Mouse (Mus musculus) forebrain, embryonic 16.5 days (tissue): ENCODE data around the gene Shroom3. TPM values are rescaled to one million over a fixed set of nuclear protein-coding genes. Genes with fewer than 3 reads are reported as not detected.

Experiments
- ATAC-seq: fragments of 200-750 bp; cut with Nextera tagmentation; 2 replicates; pipeline ENCODE4 v1.8.0; 2017; ENCODE audit warnings: mild to moderate bottlenecking, moderate library complexity
- H3K27ac ChIP-seq: fragments of 300-500 bp; sonication (generic); 2 replicates; pipeline ENCODE4 v1.5.1; 2014; ENCODE audit warnings: low read length, control low read depth
- H3K27me3 ChIP-seq: fragments of 300-500 bp; sonication (generic); replicated peaks from 2 replicates; pipeline ENCODE4 v1.6.1; 2014; ENCODE audit warnings: low read length; ENCODE audit not compliant: control insufficient read depth, insufficient read depth
- H3K36me3 ChIP-seq: fragments of 300-500 bp; sonication (generic); 2 replicates; pipeline ENCODE4 v1.6.1; 2014; ENCODE audit not compliant: control insufficient read depth, insufficient read depth
- H3K4me1 ChIP-seq: fragments of 300-500 bp; sonication (generic); replicated peaks from 2 replicates; pipeline ENCODE4 v1.6.1; 2014; ENCODE audit warnings: low read length; ENCODE audit not compliant: control insufficient read depth, insufficient read depth
- H3K4me2 ChIP-seq: fragments of 300-500 bp; sonication (generic); 2 replicates; pipeline ENCODE4 v1.6.1; 2014; ENCODE audit warnings: mild to moderate bottlenecking, low read length, control low read depth
- H3K4me3 ChIP-seq: fragments of 300-500 bp; sonication (generic); replicated peaks from 2 replicates; pipeline ENCODE4 v1.5.1; 2014; ENCODE audit warnings: mild to moderate bottlenecking, low read length, control low read depth
- H3K9ac ChIP-seq: fragments of 300-500 bp; sonication (generic); replicated peaks from 2 replicates; pipeline ENCODE4 v1.6.1; 2014; ENCODE audit warnings: low read depth, low read length, control low read depth
- H3K9me3 ChIP-seq: fragments of 300-500 bp; sonication (generic); 2 replicates; pipeline ENCODE4 v1.6.1; 2016; ENCODE audit warnings: low read length; ENCODE audit not compliant: control insufficient read depth
- WGBS: fragments of 180-500 bp; shearing (Covaris S2); extraction: QIAGEN DNeasy Blood & Tissue Kit; methylation state at CpG from one replicate; pipeline ENCODE4 v1.1.7; 2014; 5-methylcytosine and 5-hydroxymethylcytosine counted together
- polyA plus RNA-seq: library from polyadenylated mRNA; unstranded; fragments of >200 nt; fragmentation: Nextera tagmentation; extraction: Ambion mirVana; gene quantifications from 2 replicates; pipeline ENCODE4 v1.2.1, GENCODE M21; 2015

Shroom3 gene
- polyA plus RNA-seq, 1 experiment from 2014 or later, result 1.4 TPM

DNA sequence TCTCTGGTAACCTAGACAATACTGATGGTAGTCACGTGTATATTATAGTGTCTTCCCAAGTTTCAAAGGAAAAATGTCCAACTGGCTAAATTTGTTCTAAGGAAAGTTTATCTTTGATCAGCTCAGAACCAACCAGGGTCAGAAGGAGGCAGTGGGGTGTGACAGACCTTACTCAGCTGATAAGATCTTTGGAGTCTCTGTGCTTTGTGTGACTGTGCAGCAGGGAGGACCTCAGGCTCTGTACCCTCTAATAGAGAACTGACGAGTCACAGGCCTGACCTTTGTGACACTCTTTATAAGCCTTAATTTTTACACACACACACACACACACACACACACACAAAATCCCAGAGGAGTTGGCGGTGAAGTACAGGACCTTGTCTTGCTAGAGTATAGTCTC lies 193.9 kb downstream of the Shroom3 start:
- H3K4me1 ChIP-seq, result no peaks in the 10 kb centered on the region
- H3K9me3 ChIP-seq, result no peaks in the 10 kb centered on the region
- ATAC-seq, result no peak
- no peaks in the 10 kb centered on the region for H3K36me3 ChIP-seq
- H3K27ac ChIP-seq, result no peak overlapping the region
- no peak overlapping the region for H3K4me3 ChIP-seq
- H3K9ac ChIP-seq, result no peak overlapping the region
- H3K27me3 ChIP-seq, result no peaks in the 10 kb centered on the region
- H3K4me2 ChIP-seq, result no peak overlapping the region
- WGBS, result 86% methylated on average over 3 of the region's 3 CpGs

DNA sequence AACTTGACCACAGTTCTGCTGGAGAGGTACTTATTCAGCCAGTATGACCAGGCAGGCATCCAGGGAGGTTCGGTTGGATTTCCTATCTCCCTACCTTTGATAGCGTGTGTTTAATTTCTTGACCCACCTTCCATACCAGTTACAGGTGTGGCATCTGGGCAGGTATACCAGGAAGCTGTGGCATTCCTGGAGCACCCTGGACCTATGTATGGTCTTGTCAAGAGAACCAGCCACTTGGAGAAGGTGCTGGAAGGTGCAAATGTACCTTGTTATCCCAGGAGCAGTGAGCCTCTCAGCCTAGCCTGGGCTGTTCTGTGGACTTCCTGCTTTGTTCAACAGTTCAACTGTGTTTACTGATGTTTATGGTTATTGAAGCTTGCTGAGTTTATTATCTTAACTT lies 197.2 kb downstream of the Shroom3 start:
- H3K4me2 ChIP-seq, result no peak overlapping the region
- 100% methylated on average over 2 of the region's 2 CpGs for WGBS
- ATAC-seq, result no peak
- H3K4me3 ChIP-seq, result no peak overlapping the region
- H3K27ac ChIP-seq, result no peak overlapping the region
- H3K36me3 ChIP-seq, result no peaks in the 10 kb centered on the region
- no peaks in the 10 kb centered on the region for H3K9me3 ChIP-seq
- no peak overlapping the region for H3K9ac ChIP-seq
- H3K4me1 ChIP-seq, result no peaks in the 10 kb centered on the region
- H3K27me3 ChIP-seq, result no peaks in the 10 kb centered on the region

DNA sequence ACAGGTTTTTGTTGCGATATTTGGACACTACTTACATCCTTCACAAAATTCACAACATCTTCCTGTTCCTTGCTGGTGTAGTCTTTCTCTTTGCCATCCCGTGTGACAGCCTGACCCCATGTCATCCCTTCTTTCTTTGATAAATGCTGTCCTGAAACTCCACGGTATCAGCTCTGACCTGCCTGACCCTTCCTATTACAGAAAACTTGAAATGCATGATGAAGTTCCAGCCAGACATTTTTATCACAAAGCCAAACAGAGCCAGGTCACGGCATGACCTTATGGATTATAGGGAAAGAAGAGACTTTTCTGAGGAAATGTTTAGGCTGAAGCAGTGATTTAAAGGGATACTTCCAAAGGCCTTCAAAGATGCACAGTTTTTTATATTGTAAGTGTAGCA lies 197.7 kb downstream of the Shroom3 start:
- ATAC-seq, result no peak
- WGBS, result 83% methylated on average over 4 of the region's 4 CpGs
- H3K27ac ChIP-seq, result no peak overlapping the region

DNA sequence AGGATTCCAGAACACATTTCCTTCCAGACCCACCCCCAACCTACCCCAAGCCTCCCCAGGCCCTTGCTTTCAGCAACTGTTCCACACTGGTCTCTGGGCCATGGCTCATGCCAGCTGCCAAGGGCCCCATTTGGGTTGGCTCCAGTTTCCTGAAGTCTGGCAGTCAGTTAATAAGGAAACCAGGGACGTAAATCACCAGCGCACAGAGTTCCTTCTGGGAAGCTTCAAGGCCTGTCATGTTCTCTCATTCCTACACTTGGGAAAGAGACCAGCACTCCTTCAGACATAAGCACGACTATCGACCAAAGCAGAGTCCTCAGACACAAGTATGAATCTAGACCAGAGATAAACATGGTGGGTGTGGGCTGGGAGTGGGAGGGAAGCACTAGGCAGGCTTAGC lies 202.9 kb downstream of the Shroom3 start:
- H3K4me1 ChIP-seq, result peaks cover 3% of the 10 kb centered on the region; the same call in 1 of the 2 replicates
- 81% methylated on average over 4 of the region's 4 CpGs for WGBS
- no peaks in the 10 kb centered on the region for H3K27me3 ChIP-seq
- H3K36me3 ChIP-seq, result no peaks in the 10 kb centered on the region
- no peak for ATAC-seq
- H3K4me2 ChIP-seq, result no peak overlapping the region
- no peaks in the 10 kb centered on the region for H3K9me3 ChIP-seq
- H3K27ac ChIP-seq, result no peak overlapping the region
- H3K9ac ChIP-seq, result no peak overlapping the region
- H3K4me3 ChIP-seq, result no peak overlapping the region

More for the DNA sequence above, 197.7 kb downstream of the Shroom3 start:
- H3K9me3 ChIP-seq, result no peaks in the 10 kb centered on the region
- no peaks in the 10 kb centered on the region for H3K4me1 ChIP-seq
- H3K9ac ChIP-seq, result no peak overlapping the region
- no peak overlapping the region for H3K4me2 ChIP-seq
- H3K4me3 ChIP-seq, result no peak overlapping the region
- no peaks in the 10 kb centered on the region for H3K36me3 ChIP-seq
- no peaks in the 10 kb centered on the region for H3K27me3 ChIP-seq

DNA sequence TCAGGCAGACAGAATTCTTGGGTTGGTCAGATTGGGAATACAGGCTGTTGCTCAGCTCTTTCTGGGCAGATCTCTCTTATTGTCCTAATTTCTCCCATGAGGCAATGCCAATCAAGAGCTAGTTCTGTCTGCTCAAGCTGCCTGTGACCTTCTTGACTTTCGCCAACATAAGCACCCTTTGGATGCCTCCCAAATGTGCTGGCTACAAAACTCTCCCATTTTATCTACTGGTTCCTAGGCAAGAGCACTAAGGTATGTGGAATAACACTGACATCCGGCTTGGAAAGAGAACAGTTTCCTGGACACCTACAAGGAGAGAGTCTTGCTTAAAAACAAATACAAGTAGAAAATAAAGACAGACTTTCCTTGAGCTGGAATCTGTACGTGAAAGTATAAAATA lies 204.3 kb downstream of the Shroom3 start:
- Histone ChIP-seq H3K4me2 (no peak overlapping the region), H3K27me3 (no peaks in the 10 kb centered on the region), H3K9ac (no peak overlapping the region), H3K4me1 (peaks cover 3% of the 10 kb centered on the region; the same call in 1 of the 2 replicates), H3K27ac (no peak overlapping the region), H3K36me3 (no peaks in the 10 kb centered on the region), H3K9me3 (no peaks in the 10 kb centered on the region), H3K4me3 (no peak overlapping the region)
- WGBS, result 51% methylated on average over 3 of the region's 3 CpGs
- no peak for ATAC-seq

DNA sequence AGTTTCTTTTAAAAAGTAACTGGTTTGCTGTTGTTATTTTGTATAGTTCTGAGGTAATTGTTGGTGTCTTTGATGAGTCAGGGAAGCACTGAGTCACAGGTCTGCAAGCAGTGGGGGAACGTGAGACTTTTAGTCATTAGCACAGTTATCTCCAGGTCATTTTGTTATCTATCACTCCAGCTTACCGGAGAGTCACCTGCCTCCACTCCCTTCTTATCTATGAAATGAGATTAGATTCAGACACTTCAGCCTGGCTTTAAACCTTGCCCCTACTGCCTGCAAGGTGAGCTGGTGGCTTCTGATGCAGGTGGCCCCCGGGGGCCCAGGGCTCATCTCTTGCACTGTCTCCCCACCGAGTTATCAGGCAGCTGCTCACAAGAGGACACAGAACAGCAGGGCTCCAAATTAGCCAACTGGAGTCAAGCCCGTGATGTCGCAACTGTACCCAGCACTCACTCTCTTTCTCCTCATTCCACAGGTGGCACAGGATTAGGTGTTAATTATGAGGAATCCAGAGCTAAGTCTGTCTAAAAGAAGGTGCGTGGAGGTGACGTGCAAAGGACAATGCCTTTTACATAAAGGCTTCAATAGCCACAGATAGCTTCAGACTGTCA lies 205.5 kb downstream of the Shroom3 start:
- Histone ChIP-seq H3K9me3 (no peaks in the 10 kb centered on the region), H3K36me3 (no peaks in the 10 kb centered on the region), H3K27ac (no peak overlapping the region), H3K4me1 (peaks cover 9% of the 10 kb centered on the region), H3K27me3 (no peaks in the 10 kb centered on the region), H3K4me3 (no peak overlapping the region), H3K4me2 (no peak overlapping the region), H3K9ac (no peak overlapping the region)
- WGBS, result 61% methylated on average over 8 of the region's 8 CpGs
- ATAC-seq, result no peak

DNA sequence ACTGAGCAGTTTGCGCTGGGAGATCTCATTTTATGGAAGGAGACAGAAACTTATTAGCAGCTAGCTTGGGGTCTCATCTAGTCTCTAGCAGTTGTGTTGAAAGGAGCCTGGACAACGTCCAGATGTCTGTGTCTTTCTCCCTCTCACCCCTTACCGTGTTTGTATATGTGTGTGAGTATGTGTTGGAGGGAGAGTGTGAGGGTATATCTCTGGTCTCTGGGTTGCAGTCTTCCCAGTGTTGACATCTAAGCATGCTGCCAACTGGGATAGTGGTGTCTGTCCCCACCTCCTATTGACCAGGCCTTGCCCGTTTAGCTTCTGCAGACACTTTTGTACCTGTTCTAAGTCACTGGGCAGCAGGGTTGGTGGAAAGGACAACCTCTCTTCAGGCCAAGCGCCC lies 207.7 kb downstream of the Shroom3 start:
- Histone ChIP-seq H3K9ac (no peak overlapping the region), H3K4me2 (no peak overlapping the region), H3K9me3 (no peaks in the 10 kb centered on the region), H3K27ac (no peak overlapping the region), H3K4me3 (no peak overlapping the region), H3K27me3 (no peaks in the 10 kb centered on the region), H3K4me1 (peaks cover 10% of the 10 kb centered on the region), H3K36me3 (no peaks in the 10 kb centered on the region)
- no peak for ATAC-seq
- 88% methylated on average over 5 of the region's 5 CpGs for WGBS

DNA sequence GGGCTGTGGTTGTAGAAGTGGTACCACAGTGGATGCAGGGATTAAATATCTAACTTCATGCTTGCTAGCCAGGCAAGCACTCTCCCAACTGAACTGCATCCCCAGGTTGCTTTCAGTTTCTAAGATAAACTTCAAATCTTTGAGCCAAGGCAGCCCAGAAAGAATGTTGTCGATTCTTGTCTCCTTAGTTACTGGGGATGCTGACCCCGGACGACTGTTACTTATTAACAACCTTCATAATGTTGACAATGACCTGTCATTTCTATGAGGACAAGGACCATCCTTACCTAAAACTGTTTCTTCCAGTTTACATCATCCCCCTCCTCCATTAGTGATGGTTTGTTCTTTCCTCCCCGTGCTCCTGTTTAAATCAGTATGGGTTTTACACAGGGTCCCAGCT lies 210.0 kb downstream of the Shroom3 start:
- Histone ChIP-seq H3K27ac (no peak overlapping the region), H3K36me3 (no peaks in the 10 kb centered on the region), H3K4me1 (peaks cover 8% of the 10 kb centered on the region), H3K27me3 (no peaks in the 10 kb centered on the region), H3K4me2 (no peak overlapping the region), H3K4me3 (no peak overlapping the region), H3K9ac (no peak overlapping the region), H3K9me3 (no peaks in the 10 kb centered on the region)
- 18% methylated on average over 4 of the region's 4 CpGs for WGBS
- ATAC-seq, result no peak

DNA sequence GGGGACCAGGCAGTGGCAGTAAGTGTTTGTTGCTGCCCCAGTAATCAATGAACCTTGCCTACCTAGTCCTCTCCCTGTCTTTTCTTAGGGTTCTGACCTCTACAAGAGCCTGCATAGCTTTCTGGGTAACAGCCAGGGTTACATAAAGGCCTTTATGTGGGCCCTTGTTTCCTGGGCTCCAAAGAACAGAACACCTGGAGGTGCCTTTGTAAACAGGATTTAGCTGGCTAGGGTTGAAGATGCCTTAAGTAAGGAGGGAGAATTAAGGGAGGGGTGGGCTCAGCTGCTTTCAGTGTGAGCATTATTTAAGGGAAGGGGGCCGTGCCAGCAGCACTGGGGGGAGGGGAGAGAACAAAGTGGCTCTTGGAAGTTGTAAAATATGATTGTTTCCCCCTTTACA lies 210.5 kb downstream of the Shroom3 start:
- H3K27me3 ChIP-seq, result no peaks in the 10 kb centered on the region
- H3K9me3 ChIP-seq, result no peaks in the 10 kb centered on the region
- H3K36me3 ChIP-seq, result no peaks in the 10 kb centered on the region
- peaks cover 12% of the 10 kb centered on the region for H3K4me1 ChIP-seq
- WGBS, result 4% methylated on average over 1 of the region's 1 CpGs
- no peak overlapping the region for H3K4me2 ChIP-seq
- H3K27ac ChIP-seq, result no peak overlapping the region
- ATAC-seq, result no peak
- H3K9ac ChIP-seq, result no peak overlapping the region
- no peak overlapping the region for H3K4me3 ChIP-seq

DNA sequence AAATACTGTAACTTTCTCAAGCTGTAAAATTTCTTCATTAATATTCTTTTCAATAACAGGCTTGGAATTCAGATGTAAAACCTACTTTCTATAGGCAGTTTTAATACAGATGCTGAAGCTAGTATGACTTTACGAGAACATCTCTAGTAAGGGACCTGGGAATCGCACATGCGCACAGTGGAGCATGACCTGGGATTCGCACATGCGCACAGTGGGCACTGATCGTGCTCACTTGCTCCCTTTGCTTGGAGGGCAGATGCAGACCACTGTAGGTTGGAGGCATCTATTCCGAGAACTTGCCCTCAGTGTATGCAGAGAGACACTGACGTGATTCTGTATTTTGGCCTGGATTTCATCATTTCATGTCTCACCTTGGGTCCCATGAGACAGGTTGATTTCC lies 212.6 kb downstream of the Shroom3 start:
- H3K4me1 ChIP-seq, result peaks cover 14% of the 10 kb centered on the region
- 94% methylated on average over 8 of the region's 8 CpGs for WGBS
- no peaks in the 10 kb centered on the region for H3K9me3 ChIP-seq
- no peaks in the 10 kb centered on the region for H3K36me3 ChIP-seq
- ATAC-seq, result no peak
- no peaks in the 10 kb centered on the region for H3K27me3 ChIP-seq
- no peak overlapping the region for H3K27ac ChIP-seq
- H3K4me3 ChIP-seq, result no peak overlapping the region
- no peak overlapping the region for H3K4me2 ChIP-seq
- no peak overlapping the region for H3K9ac ChIP-seq
